Mouse (Mus musculus) frontal cortex, adult 2 months (tissue): Measurements from ENCODE around the gene Ube3b. TPM values are rescaled to one million over a fixed set of nuclear protein-coding genes. Genes with fewer than 3 reads are reported as not detected.

Experiments used
- DNase-seq, 2 experiments: peaks; one replicate each; pipeline ENCODE4 v3.0.0; 2022; ENCODE audit warnings: low spot score in 1 of 2; ENCODE audit errors: extremely low spot score in 1 of 2
- polyA plus RNA-seq: library from polyadenylated mRNA; depleted of rRNA; stranded (reverse); fragments of >200 nt; gene quantifications from 2 replicates; pipeline ENCODE4 v1.2.3, GENCODE M21; 2012

Gene Ube3b
- polyA plus RNA-seq, 1 experiment, result 80.8 TPM

- no peak for DNase-seq
Measured at GRCm38 (mm10) chr5:114421561-114422298, 41.3 kb downstream of the Ube3b start.

DNA sequence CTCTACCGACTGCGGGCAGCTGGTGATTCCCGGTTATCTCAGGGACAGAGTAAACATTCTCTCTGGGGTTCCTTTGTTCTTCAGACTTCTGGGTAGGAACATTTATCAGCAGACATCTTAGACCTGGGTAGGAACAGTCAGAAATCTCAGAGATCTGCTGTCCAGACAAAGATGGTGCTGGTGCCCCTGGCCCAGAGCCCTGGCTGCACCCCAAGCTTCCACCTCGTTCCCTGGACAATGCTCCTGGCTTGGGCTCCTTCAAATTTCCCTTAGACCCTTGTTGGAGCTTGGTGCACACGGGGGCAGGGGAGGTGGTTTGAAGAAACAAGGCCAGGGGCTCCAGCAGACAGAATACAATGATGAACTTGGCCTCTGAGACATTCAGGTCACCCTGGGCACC, 42.2 kb downstream of the Ube3b start:
- no peak for DNase-seq

GRCm38 (mm10) chr5:114423961-114424360, 43.6 kb downstream of the Ube3b start:
- DNase-seq, result no peak

- no peak for DNase-seq
Measured at GRCm38 (mm10) chr5:114426732-114427131, 46.3 kb downstream of the Ube3b start.

DNA sequence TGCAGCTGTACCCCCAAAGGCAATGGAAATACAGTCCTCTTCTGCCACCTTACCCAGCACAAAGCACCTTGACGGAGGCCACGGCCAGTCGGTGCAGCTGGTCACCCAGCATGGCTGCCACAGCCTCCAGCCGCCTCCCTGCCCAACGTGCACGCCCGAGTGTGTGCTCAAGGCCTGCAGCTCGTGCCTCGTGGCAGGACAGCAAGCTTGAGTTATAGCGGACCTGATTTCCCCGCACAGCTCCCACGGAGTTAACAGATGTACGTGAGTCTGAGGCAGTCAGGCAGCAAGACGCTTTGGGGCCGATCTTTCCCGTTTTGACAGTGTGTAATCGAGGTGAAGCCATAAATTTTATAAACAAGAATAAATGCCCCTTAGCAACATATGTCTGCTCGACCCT, 48.2 kb downstream of the Ube3b start:
- DNase-seq, result no peak

DNA sequence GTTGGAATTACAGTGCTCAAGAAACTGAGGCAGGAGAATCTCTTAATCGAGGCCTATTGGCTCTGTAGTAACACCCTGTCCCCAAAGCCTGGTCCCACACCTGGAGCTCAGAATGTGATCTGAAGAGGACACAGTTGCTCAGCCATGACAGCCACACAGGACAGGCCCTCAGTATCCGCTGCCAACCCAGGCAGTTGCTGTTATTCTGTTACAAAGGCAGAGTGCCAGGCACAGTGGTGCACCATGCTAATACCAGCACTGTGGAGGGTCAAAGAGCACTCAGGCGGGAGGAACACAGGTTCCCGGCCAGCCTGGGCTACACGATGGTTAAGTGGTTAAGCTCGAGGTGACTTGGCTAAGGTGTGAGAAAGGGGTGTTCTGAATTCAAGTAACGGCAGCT, 49.4 kb downstream of the Ube3b start:
- no peak for DNase-seq

DNA sequence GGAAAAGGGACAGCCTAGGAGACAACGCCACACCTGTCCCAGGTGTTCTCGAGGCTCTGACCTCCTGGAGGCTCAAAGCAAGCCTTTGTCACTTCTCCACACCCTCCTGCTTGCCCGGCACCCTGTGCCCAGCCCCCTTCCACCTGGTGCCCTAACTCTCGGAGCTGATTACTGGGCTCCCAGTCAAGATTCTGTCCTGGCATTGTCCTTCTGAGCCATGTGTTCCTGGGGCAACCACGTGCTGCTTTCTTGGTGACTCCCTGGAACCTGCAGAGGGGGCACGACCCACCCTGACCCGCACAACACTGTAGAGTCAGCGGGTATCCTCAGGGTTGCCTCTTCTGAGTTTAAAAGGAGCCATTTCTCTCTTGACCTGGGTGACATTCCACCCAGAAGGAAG, 54.0 kb downstream of the Ube3b start:
- no peak for DNase-seq

- no peak for DNase-seq
Measured at GRCm38 (mm10) chr5:114435588-114435987, 55.2 kb downstream of the Ube3b start.

GRCm38 (mm10) chr5:114443566-114444367, 63.4 kb downstream of the Ube3b start, which contains the start of the genes Mmab and Mvk:
Gene Mmab (minus strand): TSS chr5:114444060.
Gene Mvk (plus strand): TSS chr5:114444269.
- peak; percentile 99 for DNase-seq

DNA sequence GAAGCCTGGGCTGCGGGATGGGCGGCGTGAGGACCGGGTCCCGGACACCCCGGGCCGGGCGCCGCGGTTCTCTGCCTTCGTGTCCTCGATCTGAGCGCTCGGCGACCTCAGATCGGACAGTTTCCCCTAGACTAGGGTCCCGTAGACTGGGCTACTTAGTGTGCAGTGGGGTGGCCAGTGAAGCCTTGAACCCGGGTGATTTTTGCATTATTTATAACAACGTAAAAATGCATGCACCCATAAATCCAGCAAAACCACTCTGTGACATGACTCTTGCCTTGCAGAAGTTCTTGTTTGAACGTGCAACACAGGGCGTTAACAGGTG, 63.9 kb downstream of the Ube3b start:
- no peak for DNase-seq

- no peak for DNase-seq
Measured at GRCm38 (mm10) chr5:114449011-114449410, 68.6 kb downstream of the Ube3b start.

DNA sequence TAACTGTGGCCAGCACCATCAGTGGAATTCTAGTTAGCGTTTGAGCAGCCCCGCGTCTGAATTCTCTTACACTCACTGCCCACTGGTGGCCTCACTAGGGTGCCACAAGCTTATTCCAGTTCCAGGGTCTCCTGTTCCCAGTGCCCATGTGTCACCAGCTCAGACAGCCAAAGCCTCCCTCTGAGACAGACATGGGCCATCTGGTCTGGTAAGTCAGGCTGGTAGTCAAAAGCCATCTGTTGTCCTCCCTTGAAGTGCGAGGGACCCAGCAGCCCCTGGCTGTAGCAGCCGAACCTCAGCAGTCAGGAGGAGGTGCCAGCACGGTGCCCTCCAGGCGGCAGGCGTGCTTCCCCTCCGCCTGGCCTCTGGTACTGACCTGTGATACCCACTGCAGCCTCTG, 75.9 kb downstream of the Ube3b start:
- no peak for DNase-seq

GRCm38 (mm10) chr5:114456995-114457605, 76.7 kb downstream of the Ube3b start:
- no peak for DNase-seq

GRCm38 (mm10) chr5:114461238-114461637, 80.8 kb downstream of the Ube3b start:
- peak; percentile 42 to 89 for DNase-seq

- DNase-seq, result no peak
Measured at GRCm38 (mm10) chr5:114462067-114463040, 81.9 kb downstream of the Ube3b start.

GRCm38 (mm10) chr5:114464561-114464960, 84.2 kb downstream of the Ube3b start:
- DNase-seq, result no peak

DNA sequence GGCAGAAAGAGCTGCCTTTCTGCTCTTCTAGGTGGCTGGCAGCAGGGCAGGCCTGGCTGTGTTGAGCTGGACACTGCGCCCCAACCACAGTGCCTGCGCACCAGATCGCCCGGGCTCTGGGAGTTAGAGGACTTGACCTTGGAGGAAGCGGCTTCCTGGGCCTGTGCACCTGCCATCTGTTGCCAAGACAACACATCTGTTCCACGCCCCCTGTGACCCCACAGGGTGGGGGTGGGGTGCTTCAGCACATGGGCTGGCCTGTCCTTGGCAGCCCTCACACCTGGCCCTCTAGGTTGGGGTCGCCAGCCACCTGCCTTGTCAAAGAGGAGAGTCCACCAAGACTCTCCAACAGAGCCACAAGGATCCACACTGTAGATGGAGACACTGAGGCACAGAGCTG, 85.2 kb downstream of the Ube3b start:
- DNase-seq, result no peak

- DNase-seq, result no peak
Measured at GRCm38 (mm10) chr5:114467019-114467418, 86.6 kb downstream of the Ube3b start.

- DNase-seq, result peak in 1 of 2 experiments; percentile 63
Measured at GRCm38 (mm10) chr5:114467430-114467829, 87.0 kb downstream of the Ube3b start.

- no peak for DNase-seq
Measured at GRCm38 (mm10) chr5:114468007-114468406, 87.6 kb downstream of the Ube3b start.
